Comparison of ENCODE assay signal across 1 mouse cellular context in the genomic region with DNA sequence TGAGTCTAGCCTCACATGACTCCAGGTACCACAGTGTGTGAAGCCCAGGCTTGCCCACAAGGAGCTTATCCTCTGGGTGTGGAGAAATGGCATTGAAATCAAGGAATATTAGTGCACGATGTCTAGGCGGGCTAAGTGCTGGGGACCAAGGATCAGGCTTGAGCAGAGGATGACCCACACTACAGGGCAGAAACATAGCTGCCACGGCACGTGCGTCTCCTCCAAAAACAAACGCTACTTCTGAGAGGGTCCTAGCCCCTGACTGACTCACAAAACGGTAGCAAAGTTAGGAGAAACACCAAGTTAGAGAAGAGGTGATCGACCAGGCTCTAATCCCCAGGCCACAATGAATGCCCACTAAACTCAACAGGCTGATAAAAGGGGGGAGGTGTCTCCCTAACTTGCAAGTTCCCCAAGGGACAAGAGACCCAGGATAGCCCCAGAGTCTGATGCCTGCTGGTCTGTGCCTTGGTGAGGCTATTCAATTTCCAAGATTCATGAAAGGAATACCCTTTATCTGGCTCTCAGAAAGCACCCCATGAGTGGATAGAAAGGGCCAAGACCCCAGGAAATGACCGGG.
TF ChIP-seq lines count a peak whose summit lies in the region.

No protein-coding gene starts in this region.

TF ChIP-seq in ES-E14, 5 proteins besides CTCF, POLR2A, EP300 and RAD21:
- no peak for TF ChIP-seq CHD2 (IDR thresholded peaks at IDR 0.05; ENCODE audit: low read depth, low read length)
- TF ChIP-seq HCFC1 (IDR thresholded peaks at IDR 0.05; ENCODE audit: borderline replicate concordance, insufficient read depth, low read length) = no peak
- no peak for TF ChIP-seq ZNF384 (IDR thresholded peaks at IDR 0.05; ENCODE audit: low read depth, low read length)
- no peak for TF ChIP-seq ZC3H11A (IDR thresholded peaks at IDR 0.05; ENCODE audit: borderline replicate concordance, low read depth, low read length)
- TF ChIP-seq MAFK (IDR thresholded peaks at IDR 0.05; ENCODE audit: insufficient read depth, low read depth, low read length) = no peak
